Mouse (Mus musculus) olfactory bulb, adult 2 months (tissue): ENCODE measurements around the gene Gm19935.

ENCODE experiments used
- CTCF ChIP-seq: fragments of 200-500 bp; IDR thresholded peaks from 2 replicates; pipeline ENCODE4 v1.5.1; 2012; ENCODE audit warnings: low read depth, mild to moderate bottlenecking, low read length, moderate library complexity; ENCODE audit not compliant: insufficient read depth
- POLR2A ChIP-seq: fragments of 200-500 bp; IDR thresholded peaks from 2 replicates; pipeline ENCODE4 v1.6.1; 2012; ENCODE audit warnings: mild to moderate bottlenecking, low read depth, low read length, moderate library complexity; ENCODE audit not compliant: insufficient read depth

GRCm38 (mm10) chr8:90861266-90861944 is 44.2 kb upstream of the Gm19935 start:
- TF ChIP-seq CTCF (no peak), POLR2A (no peak)
